Mouse (Mus musculus): Measurements from ENCODE around the gene Rab11fip2.

Gene Rab11fip2

DNA sequence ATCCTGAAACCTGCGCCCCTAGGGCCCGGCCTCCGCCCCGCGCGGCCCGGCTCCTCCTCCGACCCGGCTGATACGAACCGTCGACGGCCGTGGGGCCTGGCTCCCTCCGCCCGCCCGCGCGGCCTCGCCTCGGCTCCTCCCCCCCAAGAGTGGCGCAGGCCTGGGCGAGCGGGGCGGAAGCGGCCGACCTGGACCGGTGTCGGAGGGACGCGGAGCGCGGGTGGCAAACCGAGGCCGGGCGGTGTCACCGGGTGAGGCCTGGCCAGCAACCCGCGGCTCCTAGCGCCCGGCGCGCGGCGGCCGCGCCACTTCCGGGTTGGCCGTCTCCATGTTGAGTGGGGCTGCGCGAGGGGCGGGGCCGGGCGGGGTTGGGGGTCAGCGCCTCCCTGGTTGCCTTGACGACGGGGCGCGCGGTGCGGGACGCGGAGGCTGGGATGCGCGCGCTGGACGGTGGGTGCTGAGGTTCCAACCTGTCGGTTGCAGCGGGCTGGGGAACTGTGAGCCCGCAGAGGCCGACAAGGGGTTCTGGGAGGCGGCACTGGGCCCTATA, at the start of gene Rab11fip2:
Gene Rab11fip2, minus strand, starts transcription at position 333 of the 550 bp plus-strand sequence.
- ChIA-PET CTCF (interaction anchor here in 1 of 4 experiments (0.6 kb wide), 1 partner anchor 1190 kb away, joined by 10 read pairs; no protein-coding TSS in a partner anchor), POLR2A (interaction anchor here in 1 of 4 experiments (1.1 to 2.0 kb wide), 2 partner anchors 11 to 235 kb away, joined by 3 to 5 read pairs; no protein-coding TSS in a partner anchor)

GRCm38 (mm10) chr19:59981588-59981987, 38.1 kb upstream of the Rab11fip2 start:
- ChIA-PET CTCF (no interaction called here), POLR2A (no interaction called here)

DNA sequence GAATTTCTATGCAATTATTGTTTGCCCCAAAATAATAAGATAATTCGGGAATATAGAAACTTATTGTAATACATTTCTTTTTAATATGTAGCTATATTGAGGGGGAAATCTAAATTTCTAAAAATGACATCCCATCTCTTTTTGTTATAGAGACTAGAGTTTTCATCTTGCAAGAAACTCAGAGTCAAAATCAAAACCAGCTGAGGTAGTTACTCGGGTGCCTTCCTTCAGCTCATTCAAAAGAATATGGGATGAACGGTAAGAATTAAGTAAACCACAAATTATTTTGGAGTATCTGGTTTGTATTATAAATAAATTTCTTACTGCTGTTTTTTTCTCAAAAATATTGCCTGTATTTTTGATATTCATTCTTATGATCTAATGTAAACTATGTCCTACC, 11.5 kb upstream of the Rab11fip2 start:
- CTCF ChIA-PET: no interaction called here
- POLR2A ChIA-PET: interaction anchor here in 1 of 4 experiments (1.7 kb wide), 1 partner anchor 12 kb away, joined by 5 read pairs; the partner anchor contains the start of gene Rab11fip2

DNA sequence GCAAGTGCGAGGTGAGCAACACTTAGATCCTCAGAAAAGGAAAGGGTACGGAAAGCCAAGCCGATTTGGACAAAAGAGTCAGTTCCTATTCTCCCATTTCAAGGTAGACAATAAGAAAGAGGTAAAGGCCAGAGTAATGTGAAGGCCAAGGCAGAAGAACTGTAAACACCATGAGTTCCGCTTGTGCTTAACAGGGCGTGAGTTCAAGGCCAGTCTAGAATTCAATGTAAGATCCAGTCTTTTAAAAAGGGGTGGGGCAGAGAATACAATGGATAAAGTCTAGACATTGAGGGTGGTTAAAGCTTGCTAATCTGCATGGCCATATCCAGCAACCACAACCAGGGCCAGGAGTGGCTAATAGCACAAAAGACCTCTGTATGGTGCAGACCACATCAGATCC, 6.3 kb upstream of the Rab11fip2 start:
- POLR2A ChIA-PET: interaction anchor here in 1 of 4 experiments (0.5 kb wide), 1 partner anchor 485 kb away, joined by 3 read pairs; no protein-coding TSS in a partner anchor
- CTCF ChIA-PET: no interaction called here

GRCm38 (mm10) chr19:59942716-59943321, 635 bp downstream of the Rab11fip2 start:
- ChIA-PET POLR2A (interaction anchor here in 1 of 4 experiments (1.1 to 2.0 kb wide), 2 partner anchors 12 to 236 kb away, joined by 3 to 5 read pairs; no protein-coding TSS in a partner anchor), CTCF (interaction anchor here in 1 of 4 experiments (0.7 kb wide), 1 partner anchor 307 kb away, joined by 3 read pairs; no protein-coding TSS in a partner anchor)

GRCm38 (mm10) chr19:59939711-59940110, 3.7 kb downstream of the Rab11fip2 start:
- ChIA-PET POLR2A (no interaction called here), CTCF (no interaction called here)

DNA sequence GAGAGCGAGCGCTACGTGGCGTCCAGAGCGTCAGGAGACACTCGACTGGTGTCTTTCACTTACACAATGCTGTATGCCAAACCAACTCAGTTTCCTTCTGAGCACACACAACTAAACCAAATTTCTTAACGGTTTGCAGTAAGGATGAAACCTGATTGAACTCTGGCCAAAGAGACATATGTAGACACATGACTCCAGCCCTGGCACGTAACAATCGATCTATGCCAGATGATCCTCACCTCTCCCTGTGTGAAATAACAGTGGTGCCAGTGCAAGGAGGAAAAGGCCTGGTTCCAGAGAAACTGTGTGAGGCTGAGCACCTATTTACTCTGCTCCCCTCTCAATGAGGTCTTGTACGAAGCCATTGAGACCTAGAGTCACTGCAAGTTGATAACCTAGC, 11.4 kb downstream of the Rab11fip2 start:
- ChIA-PET CTCF (no interaction called here), POLR2A (no interaction called here)

GRCm38 (mm10) chr19:59928672-59929071, 14.8 kb downstream of the Rab11fip2 start:
- ChIA-PET POLR2A (interaction anchor here in 1 of 4 experiments (0.7 to 1.2 kb wide), 2 partner anchors 25 to 87 kb away, joined by 3 read pairs; no protein-coding TSS in a partner anchor), CTCF (no interaction called here)

GRCm38 (mm10) chr19:59926125-59926524, 17.3 kb downstream of the Rab11fip2 start:
- POLR2A ChIA-PET: interaction anchor here in 2 of 4 experiments (0.6 kb wide), 2 partner anchors 40 to 211 kb away, joined by 3 to 5 read pairs; no protein-coding TSS in a partner anchor
- CTCF ChIA-PET: no interaction called here

GRCm38 (mm10) chr19:59920846-59921245, 22.6 kb downstream of the Rab11fip2 start:
- POLR2A ChIA-PET: no interaction called here
- CTCF ChIA-PET: no interaction called here

DNA sequence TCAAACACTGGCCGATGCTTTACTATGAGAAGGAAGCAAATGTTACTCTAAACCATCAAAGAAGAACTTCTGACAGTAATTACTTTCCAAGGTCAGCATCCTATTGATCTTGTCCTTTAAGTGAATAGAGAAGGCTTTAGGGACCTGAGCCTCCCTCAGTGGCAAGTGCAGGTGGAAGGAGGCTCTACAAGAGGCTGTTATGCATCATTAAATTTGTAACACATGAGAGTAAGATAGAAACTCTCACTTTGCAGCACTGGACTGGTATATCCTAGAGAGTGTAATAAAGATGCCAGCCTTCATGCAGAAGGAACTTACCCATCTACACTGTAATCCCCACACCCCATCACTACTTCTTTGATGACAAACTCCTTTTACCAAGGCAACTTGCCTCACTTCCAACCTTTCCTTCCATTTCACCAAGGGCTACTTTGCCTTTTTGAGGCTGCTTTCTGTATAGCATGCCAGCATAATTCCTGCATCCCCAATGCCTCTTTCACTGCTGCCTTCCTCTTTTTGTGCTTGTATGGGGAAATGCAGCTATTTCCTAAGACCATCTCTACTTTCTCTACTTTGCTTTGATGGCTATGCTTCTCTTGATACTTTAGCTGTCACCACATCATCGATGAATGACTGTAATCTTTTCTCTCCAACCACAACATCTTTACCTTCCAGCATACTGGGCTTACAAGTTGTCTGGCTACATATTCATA, 25.4 kb downstream of the Rab11fip2 start:
- POLR2A ChIA-PET: no interaction called here

GRCm38 (mm10) chr19:59911554-59911953, 31.9 kb downstream of the Rab11fip2 start:
- POLR2A ChIA-PET: no interaction called here
- CTCF ChIA-PET: no interaction called here

More for the DNA sequence above, 25.4 kb downstream of the Rab11fip2 start:
- CTCF ChIA-PET: no interaction called here

GRCm38 (mm10) chr19:59905296-59906081, 38.0 kb downstream of the Rab11fip2 start:
- POLR2A ChIA-PET: no interaction called here
- CTCF ChIA-PET: interaction anchor here in 1 of 4 experiments (0.6 kb wide), 1 partner anchor 254 kb away, joined by 3 read pairs; no protein-coding TSS in a partner anchor

DNA sequence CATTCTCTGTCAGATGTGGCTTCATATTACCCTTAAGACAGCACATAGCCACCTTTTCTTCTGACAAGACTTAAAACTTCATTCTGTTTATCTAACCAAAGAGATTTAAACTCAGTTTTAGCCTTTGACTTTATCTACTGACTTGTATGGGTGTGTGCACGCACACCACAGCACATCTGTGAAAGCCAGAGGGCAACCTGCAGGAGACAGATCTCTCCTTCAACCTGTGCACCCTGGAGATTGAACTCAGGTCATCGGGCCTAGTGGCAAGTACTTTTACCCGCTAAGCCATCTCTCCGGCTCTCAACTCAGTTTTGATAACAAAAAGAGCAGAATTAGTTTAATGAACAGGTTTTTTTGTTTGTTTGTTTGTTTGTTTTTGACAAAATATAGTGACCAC, 43.5 kb downstream of the Rab11fip2 start:
- ChIA-PET CTCF (no interaction called here), POLR2A (interaction anchor here in 1 of 4 experiments (1.0 kb wide), 1 partner anchor 20 kb away, joined by 3 read pairs; no protein-coding TSS in a partner anchor)

- CTCF ChIA-PET: no interaction called here
- POLR2A ChIA-PET: no interaction called here
These were observed 45.2 kb downstream of the Rab11fip2 start for GRCm38 (mm10) chr19:59898301-59898700.

DNA sequence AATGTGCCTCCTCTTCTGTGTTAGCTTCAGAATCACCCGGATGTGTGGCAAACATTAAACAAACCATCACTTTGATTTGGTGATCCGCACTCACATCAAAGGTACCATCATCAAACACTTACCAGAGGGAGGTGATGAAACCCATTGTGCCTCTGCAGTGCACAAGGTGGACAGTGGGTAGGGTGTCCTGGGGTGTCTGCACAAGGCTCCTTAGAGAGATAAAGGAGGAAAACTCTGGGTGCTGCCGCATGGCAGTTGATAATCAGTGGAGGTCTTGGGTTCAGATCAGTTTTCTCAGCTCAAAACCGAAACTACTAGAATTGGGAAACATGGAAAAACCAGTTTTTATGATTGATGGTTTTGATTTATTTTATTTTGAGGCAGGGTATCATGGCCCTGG, 54.1 kb downstream of the Rab11fip2 start:
- ChIA-PET CTCF (no interaction called here), POLR2A (no interaction called here)

- CTCF ChIA-PET: no interaction called here
- POLR2A ChIA-PET: no interaction called here
These were observed 54.6 kb downstream of the Rab11fip2 start for GRCm38 (mm10) chr19:59888846-59889245.

- ChIA-PET POLR2A (no interaction called here), CTCF (no interaction called here)
These were observed 55.6 kb downstream of the Rab11fip2 start for GRCm38 (mm10) chr19:59887866-59888265.

DNA sequence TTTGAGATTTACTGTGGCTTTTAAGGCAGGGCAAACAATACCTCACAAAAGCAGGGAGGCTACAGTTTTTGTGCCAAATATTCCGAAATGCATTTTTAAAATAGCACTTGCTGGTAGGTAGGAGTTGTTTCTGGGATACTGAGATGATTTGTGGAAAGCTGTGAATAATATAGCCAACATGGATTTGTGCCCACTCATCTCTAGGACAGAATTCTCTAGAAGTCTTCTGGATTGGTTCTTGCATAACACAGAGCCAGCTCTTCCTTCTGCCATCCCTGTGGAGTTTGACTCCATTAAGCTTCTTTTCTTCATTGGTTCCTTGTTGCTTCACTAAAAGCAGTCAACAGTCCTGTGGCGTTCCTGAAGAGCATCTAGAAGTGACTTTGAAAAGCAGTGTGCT, 58.2 kb downstream of the Rab11fip2 start:
- CTCF ChIA-PET: no interaction called here
- POLR2A ChIA-PET: interaction anchor here in 1 of 4 experiments (0.7 kb wide), 1 partner anchor 40 kb away, joined by 5 read pairs; no protein-coding TSS in a partner anchor

DNA sequence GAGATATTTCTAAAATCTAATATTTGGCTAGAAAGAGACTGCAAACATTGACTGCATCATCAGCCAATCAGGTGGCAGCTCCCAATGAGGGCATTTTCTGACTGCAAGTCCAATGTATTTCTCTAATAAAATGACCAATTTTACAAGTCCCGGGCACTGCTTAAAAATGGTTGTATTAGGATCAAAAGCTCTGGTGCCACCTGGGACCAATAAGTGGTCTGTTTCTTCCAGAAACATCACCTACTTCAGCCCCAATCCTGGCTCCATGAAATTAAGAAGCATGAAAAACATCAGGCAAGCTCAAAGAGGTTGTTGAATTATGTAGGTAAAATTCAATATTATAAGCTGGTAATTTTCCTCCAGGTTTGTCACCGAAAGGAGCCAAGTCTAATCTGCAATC, 66.2 kb downstream of the Rab11fip2 start:
- POLR2A ChIA-PET: no interaction called here
- CTCF ChIA-PET: no interaction called here

All from embryonic stem cell, embryonic (primary cell).